Mouse (Mus musculus) lung, embryonic 14.5 days (tissue): ENCODE measurements around the gene Cplane1. TPM values are rescaled to one million over a fixed set of nuclear protein-coding genes. Genes with fewer than 3 reads are reported as not detected.
"Not testable (repeated sequence)": the region's sequence is repeated elsewhere in the genome, so short reads cannot be mapped to it uniquely, and the experiment has no call there.

Experiments used
- ATAC-seq: fragments of 200-750 bp; cut with Nextera tagmentation; 2 replicates; pipeline ENCODE4 v1.8.0; 2017; ENCODE audit warnings: mild to moderate bottlenecking, moderate TSS enrichment, moderate library complexity; ENCODE audit not compliant: insufficient read depth
- DNase-seq: peaks from one replicate; pipeline ENCODE4 v3.0.0-alpha.2; 2015
- H3K27ac ChIP-seq: fragments of 300-500 bp; sonication (generic); 2 replicates; pipeline ENCODE4 v1.5.1; 2014; ENCODE audit warnings: low read depth, mild to moderate bottlenecking, moderate library complexity
- H3K27me3 ChIP-seq: fragments of 300-500 bp; sonication (generic); 2 replicates; pipeline ENCODE4 v1.6.1; 2014; ENCODE audit warnings: low read length, control low read depth; ENCODE audit not compliant: insufficient read depth
- H3K36me3 ChIP-seq: fragments of 300-500 bp; sonication (generic); 2 replicates; pipeline ENCODE4 v1.6.1; 2014; ENCODE audit warnings: control low read depth; ENCODE audit not compliant: insufficient read depth
- H3K4me1 ChIP-seq: fragments of 300-500 bp; sonication (generic); 2 replicates; pipeline ENCODE4 v1.6.1; 2014; ENCODE audit warnings: antibody characterized with exemption, control low read depth; ENCODE audit not compliant: insufficient read depth
- H3K4me2 ChIP-seq: fragments of 300-500 bp; sonication (generic); 2 replicates; pipeline ENCODE4 v1.6.1; 2014; ENCODE audit warnings: mild to moderate bottlenecking
- H3K4me3 ChIP-seq: fragments of 300-500 bp; sonication (generic); 2 replicates; pipeline ENCODE4 v1.5.1; 2014; ENCODE audit warnings: low read depth, low read length
- H3K9ac ChIP-seq: fragments of 300-500 bp; sonication (generic); 2 replicates; pipeline ENCODE4 v1.6.1; 2014
- H3K9me3 ChIP-seq: fragments of 300-500 bp; sonication (generic); 2 replicates; pipeline ENCODE4 v1.6.1; 2016; ENCODE audit warnings: low read depth, low read length, control low read depth
- CTCF ChIP-seq: IDR thresholded peaks from 2 replicates; pipeline ENCODE4 v1.5.1; 2016; ENCODE audit warnings: antibody characterized with exemption, low read depth
- WGBS: fragments of 180-500 bp; shearing (Covaris S2); extraction: QIAGEN DNeasy Blood & Tissue Kit; methylation state at CpG from one replicate; pipeline ENCODE4 v1.1.7; 2014; 5-methylcytosine and 5-hydroxymethylcytosine counted together
- polyA plus RNA-seq: library from polyadenylated mRNA; unstranded; fragments of >200 nt; fragmentation: Nextera tagmentation; extraction: Ambion mirVana; gene quantifications from 2 replicates; pipeline ENCODE4 v1.2.1, GENCODE M21; 2014

Gene Cplane1
- polyA plus RNA-seq, 1 experiment from 2014 or later, result 14.9 TPM

GRCm38 (mm10) chr15:8268231-8268630 is 99.3 kb downstream of the Cplane1 start:
- no peak for TF ChIP-seq CTCF
- WGBS, result 84% methylated on average over 8 of the region's 8 CpGs
- peaks cover 81% of the 10 kb centered on the region for H3K36me3 ChIP-seq
- H3K27me3 ChIP-seq, result no peaks in the 10 kb centered on the region
- no peak overlapping the region for H3K4me3 ChIP-seq
- no peaks in the 10 kb centered on the region for H3K4me1 ChIP-seq
- no peak for DNase-seq
- no peak overlapping the region for H3K4me2 ChIP-seq
- no peak overlapping the region for H3K9ac ChIP-seq
- H3K27ac ChIP-seq, result no peak overlapping the region
- no peaks in the 10 kb centered on the region for H3K9me3 ChIP-seq
- ATAC-seq, result no peak

GRCm38 (mm10) chr15:8271952-8272351 is 103.0 kb downstream of the Cplane1 start:
- WGBS, result 78% methylated on average over 8 of the region's 8 CpGs
- DNase-seq (no peak), ATAC-seq (no peak)
- Histone ChIP-seq H3K36me3 (peaks cover 52% of the 10 kb centered on the region), H3K9ac (no peak overlapping the region), H3K27ac (no peak overlapping the region), H3K4me3 (no peak overlapping the region), H3K9me3 (no peaks in the 10 kb centered on the region), H3K27me3 (no peaks in the 10 kb centered on the region), H3K4me2 (no peak overlapping the region), H3K4me1 (no peaks in the 10 kb centered on the region)
- no peak for TF ChIP-seq CTCF

GRCm38 (mm10) chr15:8277916-8278315 is 109.0 kb downstream of the Cplane1 start:
- not testable (repeated sequence) for H3K4me2 ChIP-seq, H3K4me3 ChIP-seq, H3K27ac ChIP-seq, H3K36me3 ChIP-seq, H3K9ac ChIP-seq, H3K27me3 ChIP-seq, H3K4me1 ChIP-seq, H3K9me3 ChIP-seq, DNase-seq, ATAC-seq
- WGBS, result 91% methylated on average over 4 of the region's 4 CpGs

GRCm38 (mm10) chr15:8279320-8279779 is 110.4 kb downstream of the Cplane1 start:
- TF ChIP-seq CTCF, result no peak
- Histone ChIP-seq H3K9ac (peak overlapping the region; percentile 38), H3K27ac (no peak overlapping the region), H3K9me3 (no peaks in the 10 kb centered on the region), H3K4me3 (peak overlapping the region; percentile 34), H3K4me2 (peak overlapping the region; percentile 65), H3K36me3 (no peaks in the 10 kb centered on the region), H3K27me3 (no peaks in the 10 kb centered on the region), H3K4me1 (no peaks in the 10 kb centered on the region)
- peak; percentile 28 for DNase-seq
- 22% methylated on average over 17 of the region's 17 CpGs for WGBS
- peak; percentile 69; the same call in 1 of the 2 replicates for ATAC-seq

GRCm38 (mm10) chr15:8279929-8280610 is 111.2 kb downstream of the Cplane1 start:
- Histone ChIP-seq H3K4me3 (peak overlapping the region; percentile 34), H3K4me1 (no peaks in the 10 kb centered on the region), H3K9me3 (no peaks in the 10 kb centered on the region), H3K36me3 (no peaks in the 10 kb centered on the region), H3K9ac (peak overlapping the region; percentile 39; the same call in 1 of the 2 replicates), H3K27ac (no peak overlapping the region), H3K27me3 (no peaks in the 10 kb centered on the region), H3K4me2 (peak overlapping the region; percentile 65)
- ATAC-seq (peak; percentile 73; the same call in 1 of the 2 replicates), DNase-seq (peak; percentile 76)
- TF ChIP-seq CTCF, result no peak
- 35% methylated on average over 20 of the region's 20 CpGs for WGBS

GRCm38 (mm10) chr15:8281701-8282100 is 112.8 kb downstream of the Cplane1 start:
- DNase-seq, result no peak
- Histone ChIP-seq H3K27ac (no peak overlapping the region), H3K36me3 (no peaks in the 10 kb centered on the region), H3K4me1 (no peaks in the 10 kb centered on the region), H3K27me3 (no peaks in the 10 kb centered on the region), H3K4me3 (no peak overlapping the region), H3K9ac (no peak overlapping the region), H3K4me2 (no peak overlapping the region), H3K9me3 (no peaks in the 10 kb centered on the region)
- WGBS, result 62% methylated on average over 7 of the region's 7 CpGs
- TF ChIP-seq CTCF, result no peak
- no peak for ATAC-seq

- TF ChIP-seq CTCF, result no peak
- ATAC-seq, result no peak
- Histone ChIP-seq H3K36me3 (no peaks in the 10 kb centered on the region), H3K4me3 (no peak overlapping the region), H3K9ac (no peak overlapping the region), H3K4me1 (no peaks in the 10 kb centered on the region), H3K27ac (no peak overlapping the region), H3K4me2 (no peak overlapping the region), H3K27me3 (no peaks in the 10 kb centered on the region), H3K9me3 (no peaks in the 10 kb centered on the region)
- WGBS, result 80% methylated on average over 2 of the region's 2 CpGs
- no peak for DNase-seq
Observed at GRCm38 (mm10) chr15:8282155-8282554, 113.2 kb downstream of the Cplane1 start.
